Mouse (Mus musculus) forebrain, postnatal 0 days (tissue): ENCODE results near the gene Herc1. TPM values are rescaled to one million over a fixed set of nuclear protein-coding genes. Genes with fewer than 3 reads are reported as not detected.
"Not testable (repeated sequence)": the region's sequence is repeated elsewhere in the genome, so short reads cannot be mapped to it uniquely, and the experiment has no call there.

ENCODE experiments used
- ATAC-seq: fragments of 200-750 bp; cut with Nextera tagmentation; 2 replicates; pipeline ENCODE4 v1.8.0; 2017; ENCODE audit warnings: mild to moderate bottlenecking, moderate library complexity
- DNase-seq: peaks from one replicate; pipeline ENCODE4 v3.0.0-alpha.2; 2015
- H3K27ac ChIP-seq: fragments of 300-500 bp; sonication (generic); 2 replicates; pipeline ENCODE4 v1.5.1; 2014; ENCODE audit warnings: low read depth, mild to moderate bottlenecking, antibody characterized with exemption, low read length, moderate library complexity, mixed read lengths
- H3K27me3 ChIP-seq: fragments of 300-500 bp; sonication (generic); 2 replicates; pipeline ENCODE4 v1.6.1; 2014; ENCODE audit warnings: mild to moderate bottlenecking, low read length, mixed read lengths; ENCODE audit not compliant: insufficient read depth
- H3K36me3 ChIP-seq: fragments of 300-500 bp; sonication (generic); 2 replicates; pipeline ENCODE4 v1.6.1; 2014; ENCODE audit warnings: mild to moderate bottlenecking, moderate library complexity; ENCODE audit not compliant: insufficient read depth
- H3K4me1 ChIP-seq: fragments of 300-500 bp; sonication (generic); 2 replicates; pipeline ENCODE4 v1.6.1; 2014; ENCODE audit warnings: antibody characterized with exemption; ENCODE audit not compliant: insufficient read depth
- H3K4me2 ChIP-seq: fragments of 300-500 bp; sonication (generic); 2 replicates; pipeline ENCODE4 v1.6.1; 2014; ENCODE audit warnings: low read depth, mild to moderate bottlenecking, moderate library complexity
- H3K4me3 ChIP-seq: fragments of 300-500 bp; sonication (generic); 2 replicates; pipeline ENCODE4 v1.5.1; 2014; ENCODE audit warnings: low read depth, low read length, mixed read lengths
- H3K9ac ChIP-seq: fragments of 300-500 bp; sonication (generic); 2 replicates; pipeline ENCODE4 v1.6.1; 2014; ENCODE audit warnings: mild to moderate bottlenecking
- H3K9me3 ChIP-seq: fragments of 300-500 bp; sonication (generic); 2 replicates; pipeline ENCODE4 v1.6.1; 2016; ENCODE audit warnings: low read length
- CTCF ChIP-seq: sonication (generic); IDR thresholded peaks from 2 replicates; pipeline ENCODE4 v1.5.1; 2016; ENCODE audit warnings: antibody characterized with exemption, control low read depth, low read depth
- WGBS: fragments of 180-500 bp; shearing (Covaris S2); extraction: QIAGEN DNeasy Blood & Tissue Kit; methylation state at CpG from one replicate; pipeline ENCODE4 v1.1.7; 2014; 5-methylcytosine and 5-hydroxymethylcytosine counted together
- polyA plus RNA-seq: library from polyadenylated mRNA; unstranded; fragments of >200 nt; fragmentation: Nextera tagmentation; extraction: Ambion mirVana; gene quantifications from 2 replicates; pipeline ENCODE4 v1.2.1, GENCODE M21; 2015
- total RNA-seq: library from RNA; depleted of rRNA; stranded (reverse); fragments of >200 nt; gene quantifications from 2 replicates; pipeline ENCODE4 v1.2.3, GENCODE M21; 2014

Gene Herc1
- total and polyA plus RNA-seq, 2 experiments from 2014 or later: 27.3 to 107 TPM

DNA sequence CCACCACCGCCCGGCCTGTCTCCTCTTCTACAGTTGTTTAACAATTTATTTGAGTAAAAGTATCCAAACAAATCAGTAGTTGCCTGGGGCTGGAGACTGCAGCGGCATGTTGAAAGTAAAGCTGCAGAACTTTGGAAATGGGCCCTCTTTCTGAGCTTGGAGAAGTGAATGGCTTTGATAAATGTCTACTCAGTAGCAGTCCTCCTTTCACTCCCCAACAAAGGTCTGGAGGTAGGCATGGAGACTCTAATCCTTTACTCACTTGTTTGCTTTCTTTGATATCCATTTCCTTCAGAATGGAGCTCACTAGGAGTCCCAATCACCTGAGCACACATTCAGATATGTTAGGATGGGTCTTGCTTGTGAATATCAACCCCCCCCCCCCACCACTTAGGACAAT is 20.1 kb downstream of the Herc1 start:
- no peak for TF ChIP-seq CTCF
- Histone ChIP-seq H3K4me1 (0 out of 2 replicates have a peak, but pooled peaks cover 2% of the 10 kb centered on the region), H3K4me3 (no peak overlapping the region), H3K9ac (no peak overlapping the region), H3K36me3 (peaks cover 17% of the 10 kb centered on the region), H3K4me2 (no peak overlapping the region), H3K9me3 (no peaks in the 10 kb centered on the region), H3K27ac (no peak overlapping the region), H3K27me3 (no peaks in the 10 kb centered on the region)
- WGBS: 50% methylated on average over 3 of the region's 3 CpGs
- DNase-seq (no peak), ATAC-seq (no peak)

DNA sequence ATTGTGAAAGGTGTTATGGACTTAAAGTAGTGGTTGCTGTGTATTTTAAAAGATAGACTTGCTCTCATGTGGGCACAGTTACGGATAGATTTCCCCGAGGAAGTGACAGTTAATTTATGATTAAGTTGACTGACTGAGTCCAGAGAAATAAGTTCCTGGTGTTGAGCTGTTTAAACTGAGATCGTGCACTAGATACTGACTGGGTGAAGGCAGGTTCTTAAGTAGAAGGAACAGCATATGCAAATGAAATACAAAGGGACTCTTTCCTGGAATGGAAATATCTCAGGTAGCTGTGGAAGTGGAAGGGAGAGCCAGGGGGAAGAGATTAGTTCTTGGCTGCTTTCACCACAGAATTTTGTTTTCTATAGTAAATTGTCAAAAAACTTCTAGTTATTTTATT is 20.6 kb downstream of the Herc1 start:
- H3K9ac ChIP-seq: no peak overlapping the region
- no peak for ATAC-seq
- H3K4me1 ChIP-seq: 0 out of 2 replicates have a peak, but pooled peaks cover 2% of the 10 kb centered on the region
- H3K36me3 ChIP-seq: peaks cover 17% of the 10 kb centered on the region
- H3K27ac ChIP-seq: no peak overlapping the region
- no peaks in the 10 kb centered on the region for H3K27me3 ChIP-seq
- no peaks in the 10 kb centered on the region for H3K9me3 ChIP-seq
- no peak for DNase-seq
- no peak overlapping the region for H3K4me3 ChIP-seq
- H3K4me2 ChIP-seq: no peak overlapping the region
- TF ChIP-seq CTCF: no peak
- WGBS: 80% methylated on average over 3 of the region's 3 CpGs

DNA sequence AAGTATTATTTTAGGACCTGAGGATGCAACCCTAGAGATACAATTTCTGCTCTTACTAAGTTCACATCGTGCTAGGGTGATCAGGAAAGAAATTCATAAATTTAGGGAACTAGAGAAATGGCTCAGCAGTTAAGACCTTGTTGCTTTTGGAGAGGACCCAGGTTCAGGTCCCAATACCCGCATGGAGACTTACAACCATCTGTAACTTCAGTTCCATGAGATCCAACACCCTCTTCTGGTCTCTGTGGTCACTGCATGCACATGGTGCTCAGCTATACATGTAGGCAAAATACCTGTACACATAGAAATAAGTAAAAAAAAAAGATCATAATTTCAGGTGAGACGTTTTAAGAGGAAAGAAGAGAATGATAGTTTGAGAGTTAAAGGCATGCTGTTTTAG is 23.2 kb downstream of the Herc1 start:
- TF ChIP-seq CTCF: no peak
- Histone ChIP-seq H3K27ac (no peak overlapping the region), H3K4me3 (no peak overlapping the region), H3K9ac (no peak overlapping the region), H3K4me2 (no peak overlapping the region), H3K9me3 (no peaks in the 10 kb centered on the region), H3K4me1 (0 out of 2 replicates have a peak, but pooled peaks cover 2% of the 10 kb centered on the region), H3K27me3 (no peaks in the 10 kb centered on the region), H3K36me3 (peaks cover 17% of the 10 kb centered on the region)
- DNase-seq: no peak
- no peak for ATAC-seq
- WGBS: 94% methylated on average over 3 of the region's 3 CpGs

DNA sequence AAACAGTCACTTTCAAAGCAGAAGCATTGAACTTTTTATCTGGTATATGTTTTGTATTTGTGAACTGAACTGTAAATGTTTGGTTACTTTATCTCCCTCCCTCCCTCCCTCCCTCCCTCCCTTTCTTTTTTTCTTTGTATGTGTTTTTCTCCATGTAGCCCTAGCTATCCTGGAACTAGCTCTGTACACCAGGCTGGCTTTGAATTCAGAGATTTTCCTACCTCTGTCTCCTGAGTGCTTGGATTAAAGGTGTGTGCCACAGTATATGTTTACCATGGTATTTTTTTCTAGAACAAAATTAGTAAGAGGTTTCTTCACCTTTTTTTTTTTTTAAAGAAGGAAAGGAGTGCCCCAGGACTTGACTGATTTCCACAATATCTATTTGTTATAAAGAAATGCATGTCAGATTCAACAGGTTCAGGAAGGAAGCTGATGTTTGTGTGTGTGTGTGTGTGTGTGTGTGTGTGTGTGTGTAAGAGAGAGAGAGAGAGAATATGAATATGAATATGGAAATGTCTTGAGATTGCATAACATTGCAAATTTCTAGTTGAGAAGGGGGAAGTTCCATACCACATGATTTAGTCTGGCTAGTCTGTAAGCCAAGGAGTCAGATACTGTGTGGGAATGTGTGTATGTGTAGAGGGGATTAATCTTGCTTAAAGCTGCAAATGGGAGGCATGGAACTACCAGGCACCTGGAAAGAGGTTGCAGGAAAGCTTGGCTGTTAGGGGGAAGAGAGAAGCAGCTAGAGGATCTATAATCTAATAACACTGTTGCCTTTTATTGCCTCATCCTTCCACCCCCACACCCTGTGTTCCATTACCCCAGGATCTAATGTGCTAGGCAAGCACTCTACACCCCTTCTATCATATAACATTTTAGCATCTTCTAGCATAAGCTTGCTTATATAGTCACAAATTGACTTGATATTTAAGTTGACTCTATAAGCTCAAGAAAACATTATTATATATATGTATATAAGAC is 24.5 kb downstream of the Herc1 start:
- no peak overlapping the region for H3K4me3 ChIP-seq
- 0 out of 2 replicates have a peak, but pooled peaks cover 2% of the 10 kb centered on the region for H3K4me1 ChIP-seq
- TF ChIP-seq CTCF: no peak
- DNase-seq (no peak), ATAC-seq (no peak)
- no peak overlapping the region for H3K27ac ChIP-seq
- no peak overlapping the region for H3K9ac ChIP-seq
- no peaks in the 10 kb centered on the region for H3K27me3 ChIP-seq
- peaks cover 17% of the 10 kb centered on the region for H3K36me3 ChIP-seq
- H3K9me3 ChIP-seq: no peaks in the 10 kb centered on the region
- no peak overlapping the region for H3K4me2 ChIP-seq

DNA sequence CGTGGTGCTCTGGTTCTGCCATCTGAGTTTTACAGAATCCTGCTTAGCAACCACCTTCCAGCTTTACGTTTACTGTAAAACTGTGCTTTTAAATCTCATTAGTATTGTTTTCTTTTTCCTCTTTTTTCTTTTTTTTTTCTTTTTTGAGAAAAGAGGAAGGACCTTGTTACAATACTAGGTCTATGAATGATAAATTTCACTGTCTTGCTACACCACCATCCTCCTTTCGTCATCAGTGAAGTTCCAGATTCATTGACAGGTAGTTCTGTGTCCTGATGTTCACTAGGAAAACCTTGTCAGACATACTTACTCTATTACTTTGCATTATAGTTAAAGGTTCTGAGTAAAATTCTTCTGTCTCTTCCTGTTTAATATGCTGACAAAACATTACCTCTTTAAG is 33.2 kb downstream of the Herc1 start:
- no peak overlapping the region for H3K9ac ChIP-seq
- no peak overlapping the region for H3K4me2 ChIP-seq
- H3K27me3 ChIP-seq: no peaks in the 10 kb centered on the region
- no peak for DNase-seq
- H3K4me3 ChIP-seq: no peak overlapping the region
- no peak overlapping the region for H3K27ac ChIP-seq
- 93% methylated on average over 3 of the region's 3 CpGs for WGBS
- peaks cover 8% of the 10 kb centered on the region; the same call in 1 of the 2 replicates for H3K36me3 ChIP-seq
- no peak for ATAC-seq
- no peak for TF ChIP-seq CTCF
- no peaks in the 10 kb centered on the region for H3K9me3 ChIP-seq
- no peaks in the 10 kb centered on the region for H3K4me1 ChIP-seq

DNA sequence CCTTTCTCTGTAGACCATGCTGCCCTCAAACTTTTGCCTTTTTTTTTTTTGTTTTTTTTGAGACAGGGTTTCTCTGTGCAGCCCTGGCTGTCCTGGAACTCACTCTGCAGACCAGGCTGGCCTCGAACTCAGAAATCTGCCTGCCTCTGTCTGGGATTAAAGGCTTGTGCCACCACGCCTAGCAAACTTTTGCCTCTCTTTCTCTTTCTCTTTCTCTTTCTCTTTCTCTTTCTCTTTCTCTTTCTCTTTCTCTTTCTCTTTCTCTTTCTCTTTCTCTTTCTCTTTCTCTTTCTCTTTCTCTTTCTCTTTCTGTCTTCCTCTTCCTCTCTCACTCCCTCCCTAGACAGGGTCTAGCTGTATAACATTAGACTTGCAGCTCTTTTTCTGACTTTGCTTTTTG is 40.1 kb downstream of the Herc1 start:
- WGBS: 94% methylated on average over 2 of the region's 2 CpGs

DNA sequence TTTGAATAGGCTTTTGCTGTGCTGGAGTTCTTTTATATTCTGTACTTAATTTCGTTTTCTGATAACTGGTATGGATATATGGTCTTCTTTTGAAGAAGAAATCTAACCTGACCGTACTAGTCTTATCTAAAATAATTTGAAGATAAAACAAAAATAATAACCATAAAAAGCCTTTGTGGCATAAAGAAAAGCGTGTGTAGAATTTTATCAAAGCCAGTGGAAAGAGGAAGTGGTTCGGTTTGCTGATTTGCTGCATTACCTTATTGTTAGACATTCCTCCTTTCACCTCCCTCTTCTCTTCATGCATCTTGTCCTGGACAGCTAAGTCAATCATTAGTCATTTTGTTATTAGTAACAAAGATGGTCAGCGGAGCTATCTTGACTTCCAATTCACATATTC is 43.1 kb downstream of the Herc1 start:
- Histone ChIP-seq H3K4me1 (no peaks in the 10 kb centered on the region), H3K9ac (no peak overlapping the region), H3K9me3 (no peaks in the 10 kb centered on the region), H3K27ac (no peak overlapping the region), H3K36me3 (peaks cover 19% of the 10 kb centered on the region), H3K4me3 (no peak overlapping the region), H3K4me2 (no peak overlapping the region), H3K27me3 (no peaks in the 10 kb centered on the region)
- no peak for ATAC-seq
- DNase-seq: no peak
- 94% methylated on average over 5 of the region's 5 CpGs for WGBS
- no peak for TF ChIP-seq CTCF

More for the DNA sequence above, 40.1 kb downstream of the Herc1 start:
- H3K27me3 ChIP-seq, H3K9ac ChIP-seq, H3K4me3 ChIP-seq, H3K4me2 ChIP-seq, DNase-seq, H3K9me3 ChIP-seq, H3K27ac ChIP-seq, H3K4me1 ChIP-seq, ATAC-seq: not testable (repeated sequence)
- peaks cover 18% of the 10 kb centered on the region for H3K36me3 ChIP-seq
